Mouse (Mus musculus): ENCODE measurements around the gene Zbtb32.

Zbtb32 gene

DNA sequence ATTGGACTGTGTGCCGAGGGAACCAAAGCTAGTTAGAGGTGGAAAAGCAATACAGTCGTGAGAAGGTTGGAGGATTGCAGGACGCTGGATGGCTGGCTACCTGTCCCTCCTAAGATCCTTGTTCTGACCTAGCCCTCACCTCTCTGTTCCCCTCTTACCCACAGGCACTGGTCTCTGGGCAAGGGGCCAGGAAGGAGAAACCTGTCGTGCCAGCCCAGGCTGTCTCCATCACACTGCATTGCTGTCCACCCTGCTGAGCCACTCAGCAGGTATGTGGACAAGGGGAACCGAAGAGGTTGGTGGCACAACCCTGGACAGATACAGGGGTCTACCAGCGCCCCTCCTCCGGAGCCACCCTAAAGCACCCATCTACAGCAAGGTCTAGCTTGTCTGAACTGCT, 1.9 kb upstream of the Zbtb32 start:
- DNase-seq (ENCODE audit: low spot score) = no peak

DNA sequence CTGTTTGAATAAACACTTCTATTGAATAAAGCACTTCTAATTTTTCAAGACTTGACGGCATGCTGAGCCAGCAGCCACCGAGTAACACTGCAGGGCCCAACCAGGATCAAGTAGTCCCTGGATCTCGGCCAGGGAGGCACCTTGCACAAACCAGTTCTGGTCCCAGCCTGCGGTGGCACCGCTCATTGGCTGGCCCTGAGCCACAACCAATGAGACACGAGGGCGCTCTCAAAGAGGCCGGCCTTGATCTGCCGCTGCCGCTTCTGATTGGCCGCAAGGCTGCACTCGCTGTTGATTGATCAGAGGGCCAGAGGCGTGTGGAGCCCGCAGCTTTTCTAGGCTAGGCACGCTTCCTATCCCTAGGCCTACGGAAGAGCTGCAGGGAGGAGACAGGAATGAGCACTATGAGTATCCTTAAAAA, 1.2 kb upstream of the Zbtb32 start:
- peak; percentile 93 for DNase-seq (ENCODE audit: low spot score)

DNA sequence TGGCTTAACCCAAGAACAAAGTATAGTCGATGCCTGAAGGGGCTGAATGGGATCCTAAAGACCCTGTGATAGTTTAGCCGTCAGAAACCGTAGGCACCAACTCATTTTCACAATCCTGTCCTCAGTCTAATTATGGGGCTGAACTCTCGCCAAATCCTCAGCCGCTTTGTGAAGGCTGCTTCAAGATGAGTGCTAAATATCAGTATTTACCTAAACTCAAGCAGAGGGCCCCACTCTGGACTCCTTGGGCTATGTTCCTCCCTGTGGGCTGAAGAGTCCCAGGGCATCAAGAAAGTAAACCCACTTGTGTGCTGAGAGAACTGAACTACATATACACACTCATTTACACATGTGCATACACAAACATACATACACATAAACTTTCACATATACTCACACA, 1.9 kb downstream of the Zbtb32 start:
- DNase-seq (ENCODE audit: low spot score) = no peak

DNA sequence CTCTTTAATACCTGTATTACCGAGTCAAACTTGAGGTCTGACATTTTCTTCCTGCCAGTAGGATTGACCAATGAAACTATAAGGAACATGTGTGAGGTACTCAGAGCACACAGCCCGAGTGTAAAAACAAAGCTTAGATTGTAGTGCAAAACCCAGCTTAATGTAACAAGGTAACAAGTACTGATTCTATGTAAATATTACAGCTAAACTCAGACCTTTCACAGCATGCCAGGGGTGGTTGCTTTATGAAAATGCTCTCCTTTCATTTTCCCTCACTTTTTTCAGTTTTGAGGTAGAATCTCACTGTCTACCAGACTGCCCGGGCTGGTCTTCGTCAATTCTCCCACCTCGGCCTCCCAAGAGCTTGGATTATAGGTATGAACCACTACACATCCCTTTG, 2.6 kb downstream of the Zbtb32 start:
- DNase-seq (ENCODE audit: low spot score) = no peak

DNA sequence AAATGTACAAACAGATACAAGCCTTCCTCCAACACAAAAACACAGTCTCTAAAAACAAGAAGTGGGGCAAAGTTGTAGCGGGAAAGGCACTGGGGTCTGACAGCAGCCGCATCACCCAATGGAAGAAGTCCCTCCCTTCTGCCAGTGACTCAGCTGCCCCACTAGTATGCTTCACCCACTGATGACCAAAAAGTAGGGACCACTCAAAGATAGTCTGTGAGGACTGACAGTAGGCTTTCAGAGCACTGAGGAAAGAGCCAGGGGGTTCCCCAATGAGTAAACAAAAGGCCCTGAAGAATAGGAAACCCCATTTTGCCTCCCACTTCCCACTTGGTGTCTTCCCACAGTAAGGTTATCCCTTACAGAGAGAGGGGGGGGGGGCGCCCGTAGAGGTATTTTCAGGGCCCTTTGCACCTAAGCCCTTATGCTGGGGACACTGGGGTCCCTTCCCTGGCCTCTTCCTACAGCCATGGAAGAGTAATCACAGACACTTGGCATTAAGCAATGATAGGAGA, 4.1 kb downstream of the Zbtb32 start:
- DNase-seq (ENCODE audit: low spot score) = no peak

DNA sequence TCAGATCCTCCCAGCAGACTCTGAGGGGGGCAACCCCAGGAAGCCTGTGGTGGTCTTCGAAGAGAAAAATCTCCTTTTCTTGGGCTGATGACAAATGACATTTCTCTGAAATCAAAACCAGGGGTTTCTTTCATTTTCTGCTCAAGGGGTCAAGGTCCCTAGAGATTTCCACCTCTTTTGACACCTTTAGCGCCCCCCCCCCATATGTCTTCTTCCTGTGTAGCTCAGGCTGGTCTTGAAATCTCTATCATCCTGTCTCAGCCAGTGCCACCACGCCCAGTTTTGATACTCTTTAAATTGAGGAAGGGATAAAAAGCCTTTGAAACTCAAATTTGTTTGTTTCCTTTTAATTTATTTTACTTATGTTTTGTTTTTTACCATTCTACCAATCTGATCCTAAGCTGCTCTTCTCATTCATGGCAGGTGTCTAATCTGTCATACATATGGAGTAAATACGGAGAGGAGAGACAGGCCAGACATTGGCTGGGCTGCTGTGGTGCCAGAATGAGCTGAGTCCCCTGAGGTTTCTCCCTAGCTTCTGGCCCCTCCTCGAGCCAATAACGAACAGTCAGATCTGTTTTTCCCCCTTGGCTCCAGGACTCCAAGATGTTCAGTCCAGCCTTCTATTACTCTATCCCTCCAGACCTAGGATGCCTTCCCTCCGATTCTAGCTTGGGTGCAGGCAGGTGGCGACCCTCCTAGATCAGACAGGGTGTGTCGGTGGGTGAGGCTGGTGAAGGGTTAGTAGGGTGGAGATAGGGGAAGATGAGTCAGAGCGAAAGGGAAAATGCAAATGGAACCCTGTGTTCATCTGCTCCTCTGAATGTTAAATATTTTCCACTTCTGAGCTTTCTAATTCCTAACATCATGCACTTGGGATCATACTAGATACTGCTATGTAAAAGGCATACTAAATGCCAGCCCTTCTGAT, 4.9 kb downstream of the Zbtb32 start:
- DNase-seq (ENCODE audit: low spot score) = no peak

DNA sequence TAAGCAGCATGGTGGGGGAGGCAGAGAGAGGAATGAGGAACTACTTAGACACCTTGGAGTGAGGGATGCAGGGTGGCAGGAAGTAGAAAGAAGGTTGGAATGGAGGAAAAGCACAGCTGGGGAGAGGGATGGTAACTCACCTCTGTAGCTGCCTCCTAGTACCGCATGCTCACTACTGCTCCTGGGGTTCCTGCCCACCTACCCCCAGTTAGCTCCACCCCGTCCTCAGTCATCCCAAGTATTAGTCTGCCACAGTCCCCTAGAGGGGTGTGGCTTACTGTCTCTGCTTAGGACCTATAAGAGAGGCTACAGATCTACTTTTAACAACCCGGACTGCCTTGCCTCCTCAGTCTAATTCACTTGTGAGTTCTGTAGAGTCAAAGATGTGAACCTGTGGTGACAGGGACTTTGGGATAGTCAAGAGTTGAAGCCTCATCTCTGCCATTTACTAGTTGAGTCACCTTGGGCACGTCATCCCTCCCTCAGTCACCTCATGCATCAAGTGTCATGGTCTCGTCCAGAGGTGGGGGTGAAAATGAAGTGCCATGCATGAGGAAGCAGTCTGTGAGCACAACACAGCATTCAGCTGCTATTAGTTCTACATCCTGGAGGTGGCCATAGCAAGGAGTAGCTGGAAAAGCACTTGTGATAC, 5.8 kb downstream of the Zbtb32 start:
- no peak for DNase-seq (ENCODE audit: low spot score)

DNA sequence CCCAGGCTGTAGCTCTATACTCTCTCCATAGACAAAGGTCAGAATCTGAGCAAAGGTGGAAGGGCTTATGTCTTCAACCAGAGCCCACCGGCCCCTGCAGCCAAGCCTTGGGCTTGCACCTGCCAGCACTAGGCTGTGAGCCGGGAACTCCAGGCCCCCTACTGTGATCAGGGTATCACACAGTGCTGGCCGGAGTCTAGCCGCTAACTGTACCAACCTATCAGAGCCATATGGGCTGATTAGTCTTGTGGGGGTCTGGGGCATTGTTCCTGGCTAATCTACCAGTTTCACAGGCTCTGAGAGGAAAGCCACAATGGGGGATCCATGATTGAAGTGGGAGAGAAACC, 7.1 kb downstream of the Zbtb32 start:
- no peak for DNase-seq (ENCODE audit: low spot score)

DNA sequence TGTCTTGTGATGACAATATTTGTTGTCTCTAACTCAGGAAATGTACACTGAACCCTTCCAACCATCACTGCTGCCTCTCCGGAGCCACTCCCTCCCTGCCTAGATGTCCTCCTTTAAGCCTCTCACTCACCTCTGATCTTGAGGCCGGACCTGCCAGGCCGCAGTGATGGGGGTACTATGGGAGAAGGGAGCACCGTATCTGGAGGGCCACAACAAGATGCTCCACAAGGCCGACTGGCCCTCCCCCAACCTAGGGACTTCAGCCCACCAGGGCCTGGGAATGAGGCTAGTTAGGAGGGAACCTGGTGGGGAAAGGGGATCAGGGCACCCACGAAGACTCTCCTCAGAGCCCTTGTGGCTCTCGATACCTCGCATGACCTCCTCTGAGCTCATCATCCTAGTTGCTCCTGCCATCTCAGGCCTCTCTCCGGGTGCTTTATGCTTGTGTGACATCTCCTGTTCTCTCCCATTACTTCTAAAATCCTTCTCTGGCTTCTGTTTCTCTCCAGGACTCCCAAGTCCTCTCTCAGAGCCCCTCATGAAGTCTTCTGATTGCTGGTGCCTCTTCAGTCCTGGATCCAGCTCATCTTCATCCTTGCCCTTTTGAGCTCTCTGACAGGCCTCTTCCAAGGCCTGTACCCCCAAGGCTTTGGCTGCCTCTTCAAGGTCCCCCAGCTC, 7.6 kb downstream of the Zbtb32 start:
- DNase-seq (ENCODE audit: low spot score) = no peak

DNA sequence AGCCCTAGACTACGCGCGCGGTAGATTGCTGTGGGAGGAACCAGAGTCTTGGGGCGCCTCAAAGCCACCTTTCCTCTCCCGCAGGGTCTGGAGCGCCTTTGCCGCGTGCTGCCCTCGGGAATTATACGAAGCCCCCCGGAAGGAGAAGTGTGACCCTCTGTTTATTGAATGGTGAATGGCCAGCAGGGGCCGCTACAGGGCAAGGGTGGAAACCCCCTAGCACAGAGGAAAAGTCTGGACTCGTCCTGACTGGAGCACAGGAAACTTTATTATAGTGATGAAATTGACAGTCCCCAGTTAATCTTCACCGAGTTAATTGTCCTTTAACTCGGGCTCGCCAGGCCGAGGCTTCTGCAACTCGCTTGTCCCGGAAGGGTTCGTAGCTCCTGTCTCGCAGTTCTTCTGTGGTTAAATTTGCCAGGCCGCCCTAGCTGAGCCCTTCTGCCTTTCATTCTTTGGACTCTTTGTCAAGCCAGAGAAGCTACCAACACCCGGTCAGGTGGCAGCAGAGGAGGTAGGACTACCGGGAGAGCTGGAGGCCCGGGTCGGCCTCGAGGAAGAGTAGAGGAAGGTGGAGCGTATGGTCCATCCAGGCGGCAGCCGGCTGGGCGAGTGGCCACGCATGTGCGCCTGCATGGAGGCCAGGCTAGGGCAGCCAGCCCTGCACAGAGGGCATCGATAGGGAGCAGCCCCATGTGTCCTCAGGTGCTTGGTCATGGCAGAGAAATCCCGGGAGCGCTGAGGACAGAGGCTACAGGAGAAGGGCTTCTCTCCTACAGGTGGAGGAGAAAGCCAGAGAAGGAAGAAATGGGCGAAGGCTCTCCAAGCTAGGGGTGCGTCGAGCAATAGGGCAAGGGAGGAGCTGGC, 9.0 kb downstream of the Zbtb32 start:
- peak; percentile 83 for DNase-seq (ENCODE audit: low spot score)

DNA sequence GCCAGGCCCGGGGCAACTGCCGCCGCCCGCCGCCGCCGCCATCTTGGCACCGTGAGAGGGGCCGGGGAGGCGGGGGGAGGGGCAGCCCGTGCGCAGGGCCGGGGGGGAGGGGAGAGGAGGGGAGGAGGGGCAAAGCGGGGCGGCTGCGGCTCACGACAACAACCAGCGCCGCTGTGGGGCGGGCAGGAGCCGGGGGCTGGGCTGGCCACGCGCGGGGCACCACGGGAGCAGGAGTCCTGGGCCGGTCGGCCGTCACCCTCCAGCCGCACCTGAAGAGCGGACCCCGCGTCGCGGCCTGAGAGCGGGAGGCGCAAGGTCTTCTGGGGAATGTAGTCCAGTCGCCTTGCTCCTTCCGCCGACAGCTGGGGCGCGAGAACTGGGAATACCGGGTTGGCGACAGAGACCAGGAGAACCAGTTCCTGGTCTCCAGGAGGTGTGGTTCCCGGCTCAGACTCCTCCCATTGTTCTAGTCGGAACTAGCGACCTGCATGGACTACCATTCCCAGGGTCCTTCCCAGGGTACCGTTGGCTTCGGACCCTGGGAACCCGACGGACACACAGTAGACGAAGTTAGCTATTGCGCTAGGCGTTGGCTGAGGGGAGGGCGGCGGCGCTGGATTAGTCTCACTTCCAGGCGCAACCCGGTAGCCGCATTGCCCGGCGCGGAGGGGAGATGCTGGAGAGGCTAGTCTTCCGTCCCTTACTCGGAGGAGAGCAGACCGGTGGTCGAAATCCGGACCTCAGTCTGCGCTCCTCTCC, 9.9 kb downstream of the Zbtb32 start, which contains the start of gene Kmt2b:
Gene Kmt2b, minus strand, starts transcription at position 51 of the 759 bp plus-strand sequence.
- peak; percentile 97 for DNase-seq (ENCODE audit: low spot score)

DNA sequence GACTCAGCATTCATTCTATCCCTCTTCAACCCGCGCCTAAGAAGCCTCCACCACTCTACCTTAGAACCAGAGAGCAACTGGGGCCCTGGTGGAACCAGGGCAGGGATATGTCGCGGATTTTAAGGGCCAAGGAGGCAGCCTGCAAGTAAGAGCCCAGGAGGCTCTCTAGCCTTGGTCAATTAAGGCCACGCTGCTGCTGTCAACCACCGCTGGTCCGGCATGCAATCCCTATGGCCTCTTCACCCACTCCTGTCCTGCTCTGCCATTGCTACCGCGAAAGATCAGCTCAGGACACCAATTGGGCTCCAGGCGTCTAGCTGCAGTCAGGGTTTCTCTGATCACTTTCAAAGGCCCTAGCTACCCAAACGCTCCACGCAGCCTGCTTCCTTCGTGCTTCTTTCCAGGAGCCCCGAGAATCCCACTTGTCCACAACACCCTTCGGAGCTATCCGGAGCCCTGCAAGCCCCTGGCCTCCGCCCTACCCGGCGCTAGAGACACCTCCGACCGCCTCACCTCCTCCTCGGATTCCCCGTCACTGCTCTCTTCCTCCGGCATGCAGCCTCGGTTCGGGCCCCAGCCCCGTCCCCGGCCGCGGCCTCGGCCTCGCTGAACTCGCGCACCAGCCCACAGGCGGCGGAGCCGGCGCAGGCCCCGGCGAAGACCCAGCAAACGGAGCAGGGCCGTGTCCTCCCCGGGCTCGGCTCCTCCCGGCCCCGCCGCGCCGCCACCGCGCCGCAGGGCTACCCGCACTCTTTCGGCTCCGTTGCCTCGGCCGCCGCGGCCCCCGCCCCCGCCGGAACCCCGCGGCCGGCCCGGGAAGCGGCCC, 10.7 kb downstream of the Zbtb32 start:
- DNase-seq (ENCODE audit: low spot score) = peak; percentile 47

DNA sequence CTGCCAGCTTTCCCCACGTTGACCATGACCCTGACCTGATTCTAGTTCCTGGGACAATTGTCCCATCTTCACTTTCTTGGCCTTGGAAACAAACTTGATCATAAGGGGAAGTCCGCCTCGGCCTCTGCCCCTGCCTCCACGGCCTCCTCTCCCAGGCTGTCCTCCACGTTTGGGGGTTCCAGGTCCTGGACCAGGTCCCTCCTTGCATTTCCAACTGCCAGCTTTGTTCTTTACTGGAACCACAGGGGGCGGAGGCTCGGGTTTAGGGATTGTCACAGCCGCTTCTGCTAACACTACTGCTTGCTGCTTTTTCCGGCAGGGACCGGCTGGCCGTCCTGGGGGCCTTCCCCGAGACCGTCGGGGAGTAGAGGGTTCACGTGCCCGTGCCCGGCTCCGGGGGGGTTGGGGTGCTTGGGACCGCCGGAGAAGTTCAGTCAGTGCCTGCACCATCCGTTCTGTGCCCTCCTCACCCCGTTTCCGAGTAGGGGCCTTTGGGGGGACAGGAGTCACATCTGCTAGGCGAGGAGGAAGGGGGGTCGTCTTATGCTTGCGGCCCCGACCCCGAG, 12.2 kb downstream of the Zbtb32 start:
- DNase-seq (ENCODE audit: low spot score) = no peak

DNA sequence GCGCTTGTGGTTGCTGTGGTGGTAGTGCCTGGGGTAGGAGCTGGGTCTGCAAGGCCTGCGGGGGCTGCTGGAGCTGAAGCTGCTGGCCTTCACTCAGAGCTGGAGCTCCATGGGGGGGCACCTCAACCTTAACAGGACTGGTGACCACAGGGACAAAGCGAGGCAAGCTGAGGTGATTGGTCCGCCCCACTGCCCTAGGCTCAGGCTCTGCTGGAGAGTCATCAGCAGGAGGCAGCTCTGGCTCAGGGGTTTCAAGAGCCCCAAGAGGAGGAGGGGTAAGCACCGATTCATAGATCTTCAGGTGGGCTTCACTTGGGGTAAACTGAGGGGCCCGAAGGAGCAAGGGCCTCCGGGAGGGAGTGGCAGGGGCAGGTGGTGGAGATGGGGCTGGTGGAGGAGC, 13.5 kb downstream of the Zbtb32 start:
- no peak for DNase-seq (ENCODE audit: low spot score)

DNA sequence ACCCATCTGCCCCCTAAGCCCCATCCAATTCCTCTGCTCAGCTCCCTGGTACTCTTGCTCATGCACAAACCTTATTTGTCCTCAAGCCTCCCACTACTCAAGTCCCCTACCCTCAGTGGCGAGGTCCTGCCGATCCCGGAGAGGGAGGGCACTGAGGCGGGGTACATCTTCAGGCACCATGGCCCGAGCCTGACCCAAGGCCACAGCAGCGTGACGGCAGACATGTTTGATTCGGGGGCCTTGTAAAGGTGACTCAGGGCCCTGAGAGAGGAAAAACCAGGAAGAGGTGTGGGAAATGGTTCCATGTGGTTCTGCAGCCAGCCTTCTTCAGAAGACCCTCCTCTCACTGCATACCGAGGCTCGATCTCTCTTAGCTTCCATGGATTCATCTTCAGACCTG, 14.4 kb downstream of the Zbtb32 start:
- DNase-seq (ENCODE audit: low spot score) = no peak

DNA sequence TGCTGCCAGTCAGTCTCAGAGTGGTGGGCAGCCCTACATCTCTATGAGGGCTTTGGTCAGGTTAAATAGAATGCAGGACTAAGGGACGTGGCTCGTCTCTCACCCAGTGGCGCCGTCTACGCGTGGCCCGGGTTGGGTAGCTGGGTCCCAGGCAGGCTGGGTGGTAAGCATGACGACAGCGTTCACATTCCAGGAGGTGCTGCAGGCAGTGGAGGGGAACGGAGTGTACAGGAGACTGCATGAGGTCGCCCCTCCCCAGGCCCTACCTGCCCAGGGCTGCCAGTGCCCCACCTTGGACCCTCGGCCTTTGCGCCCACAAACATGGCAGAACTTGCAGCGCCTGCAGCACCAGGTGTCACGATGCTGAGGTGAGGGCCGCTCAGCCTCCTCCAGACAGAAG, 17.2 kb downstream of the Zbtb32 start:
- no peak for DNase-seq (ENCODE audit: low spot score)

DNA sequence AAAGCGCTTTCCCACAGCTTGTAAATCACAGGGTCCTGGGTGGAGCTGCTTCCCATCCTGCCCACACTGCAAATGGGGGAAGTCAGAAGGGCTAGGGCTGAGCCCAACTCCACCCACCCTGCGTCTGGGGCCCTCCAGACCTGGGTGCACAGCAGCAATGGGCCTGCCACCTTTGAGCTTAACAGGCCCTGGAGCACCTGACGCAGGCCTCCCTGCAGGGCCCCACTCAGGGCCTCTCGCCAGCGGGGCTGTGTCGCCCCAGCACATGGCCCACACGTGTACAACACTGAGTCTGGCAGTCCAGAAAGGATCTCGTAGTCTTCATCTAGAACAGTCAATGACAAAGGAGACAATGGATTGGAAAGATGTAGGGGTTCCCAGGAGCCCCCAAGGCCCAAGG, 18.8 kb downstream of the Zbtb32 start:
- no peak for DNase-seq (ENCODE audit: low spot score)

DNA sequence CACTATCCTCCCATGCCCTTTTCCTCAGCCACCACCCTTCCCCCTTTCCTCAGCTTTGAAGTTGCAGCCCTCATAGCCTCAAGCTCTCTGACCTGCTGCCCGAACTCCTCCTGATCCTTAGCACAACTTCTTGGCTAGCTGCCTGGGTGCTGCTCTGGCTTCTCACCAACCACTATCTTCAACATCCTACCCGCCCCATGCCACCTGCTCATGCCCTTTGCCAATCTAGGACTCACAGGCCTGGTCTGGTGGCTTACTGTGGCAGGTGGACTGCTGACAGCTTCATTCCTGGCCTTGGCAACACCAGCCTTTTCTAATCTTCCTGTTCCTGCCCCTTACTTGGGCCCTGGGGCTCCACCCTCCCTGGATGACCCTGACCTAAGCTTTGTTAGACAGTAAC, 25.7 kb downstream of the Zbtb32 start:
- DNase-seq (ENCODE audit: low spot score) = no peak

DNA sequence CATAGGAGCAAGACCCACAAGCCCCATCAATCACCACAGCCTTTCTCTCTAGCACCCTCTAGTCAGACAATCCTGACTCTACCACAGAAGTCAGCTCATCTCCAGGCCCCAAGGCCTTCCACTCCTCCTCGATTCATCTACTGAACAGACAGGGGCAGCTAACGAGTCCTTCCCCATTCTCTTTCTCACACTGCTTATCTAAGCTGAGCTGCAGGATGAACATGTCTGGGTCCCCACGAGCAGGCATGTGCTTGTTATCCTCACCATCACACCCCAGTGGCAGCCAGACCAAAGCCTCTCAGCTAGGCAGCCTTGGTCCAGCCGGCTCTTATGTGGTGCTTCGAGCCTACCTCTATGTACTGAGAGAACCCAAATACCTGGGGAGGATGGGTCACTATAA, 26.3 kb downstream of the Zbtb32 start:
- DNase-seq (ENCODE audit: low spot score) = no peak

DNA sequence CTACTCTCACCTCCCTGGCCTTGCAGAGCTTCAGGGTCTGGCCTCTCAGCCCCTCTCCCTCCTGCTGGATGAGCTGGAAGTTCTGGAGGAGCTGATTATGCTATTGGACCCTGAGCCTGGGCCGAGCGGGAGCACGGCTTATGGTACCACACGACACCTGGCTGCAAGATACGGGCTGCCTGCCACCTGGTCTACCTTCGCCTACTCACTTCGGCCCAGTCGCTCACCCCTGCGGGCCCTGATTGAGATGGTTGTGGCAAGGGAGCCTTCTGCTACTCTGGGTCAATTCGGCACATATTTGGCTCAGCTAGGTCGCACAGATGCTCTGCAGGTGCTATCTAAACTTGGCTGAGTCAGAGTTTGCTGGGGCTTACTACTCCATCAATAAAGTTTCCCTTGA, 31.2 kb downstream of the Zbtb32 start:
- no peak for DNase-seq (ENCODE audit: low spot score)
